Mouse (Mus musculus): ENCODE measurements around the gene Zfp334. TPM values are rescaled to one million over a fixed set of nuclear protein-coding genes. Genes with fewer than 3 reads are reported as not detected.

The Zfp334 gene
- polyA plus RNA-seq, 1 experiment: not detected

- no peak overlapping the region for H3K27ac ChIP-seq (ENCODE audit: insufficient read depth, low read depth, low read length)
- H3K4me1 ChIP-seq (ENCODE audit: control insufficient read depth, insufficient read depth, low read length): peaks cover 13% of the 10 kb centered on the region
- 5% methylated on average over 13 of the region's 13 CpGs for WGBS
- TF ChIP-seq POLR2A (IDR thresholded peaks at IDR 0.05; ENCODE audit: insufficient read depth, low read depth, low read length) (no peak), CTCF (IDR thresholded peaks at IDR 0.05; ENCODE audit: insufficient read depth, low read depth, low read length) (no peak)
- peak overlapping the region; percentile 46 for H3K4me3 ChIP-seq (ENCODE audit: insufficient read depth, low read depth, low read length)
Observed at GRCm38 (mm10) chr2:165367868-165368439, 20.1 kb downstream of the Zfp334 start.

GRCm38 (mm10) chr2:165367047-165367520 is 21.0 kb downstream of the Zfp334 start:
- WGBS: 49% methylated on average over 6 of the region's 8 CpGs
- H3K4me1 ChIP-seq (ENCODE audit: control insufficient read depth, insufficient read depth, low read length): peaks cover 13% of the 10 kb centered on the region
- H3K4me3 ChIP-seq (ENCODE audit: insufficient read depth, low read depth, low read length): no peak overlapping the region
- no peak overlapping the region for H3K27ac ChIP-seq (ENCODE audit: insufficient read depth, low read depth, low read length)
- TF ChIP-seq POLR2A (IDR thresholded peaks at IDR 0.05; ENCODE audit: insufficient read depth, low read depth, low read length) (no peak), CTCF (IDR thresholded peaks at IDR 0.05; ENCODE audit: insufficient read depth, low read depth, low read length) (no peak)

GRCm38 (mm10) chr2:165364334-165365091 is 23.5 kb downstream of the Zfp334 start:
- Histone ChIP-seq H3K27ac (ENCODE audit: insufficient read depth, low read depth, low read length) (no peak overlapping the region), H3K4me1 (ENCODE audit: control insufficient read depth, insufficient read depth, low read length) (peaks cover 13% of the 10 kb centered on the region), H3K4me3 (ENCODE audit: insufficient read depth, low read depth, low read length) (no peak overlapping the region)
- TF ChIP-seq CTCF (IDR thresholded peaks at IDR 0.05; ENCODE audit: insufficient read depth, low read depth, low read length): peak; percentile 97
- TF ChIP-seq POLR2A (IDR thresholded peaks at IDR 0.05; ENCODE audit: insufficient read depth, low read depth, low read length): no peak
- WGBS: 16% methylated on average over 21 of the region's 21 CpGs

DNA sequence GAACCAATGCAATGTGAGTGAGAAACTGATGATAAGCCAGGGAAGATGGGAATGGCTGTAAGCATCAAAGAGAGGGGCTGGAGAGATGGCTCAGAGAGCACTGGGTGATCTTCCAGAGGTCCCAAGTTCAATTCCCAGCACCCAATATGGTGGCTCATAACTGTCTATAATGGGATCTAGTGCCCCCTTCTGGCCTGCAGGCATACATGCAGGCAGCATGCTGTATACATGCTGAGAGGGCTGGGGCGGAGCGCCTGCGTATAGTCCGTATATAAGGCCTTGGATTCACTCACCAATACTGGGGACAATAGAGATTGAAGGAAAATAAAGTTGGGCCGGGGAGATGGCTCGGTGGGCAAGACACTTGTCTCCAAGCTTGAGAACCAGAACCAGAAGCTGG is 24.8 kb downstream of the Zfp334 start:
- Histone ChIP-seq H3K27ac (ENCODE audit: insufficient read depth, low read depth, low read length) (no peak overlapping the region), H3K4me1 (ENCODE audit: control insufficient read depth, insufficient read depth, low read length) (peaks cover 10% of the 10 kb centered on the region), H3K4me3 (ENCODE audit: insufficient read depth, low read depth, low read length) (no peak overlapping the region)
- TF ChIP-seq CTCF (IDR thresholded peaks at IDR 0.05; ENCODE audit: insufficient read depth, low read depth, low read length) (no peak), POLR2A (IDR thresholded peaks at IDR 0.05; ENCODE audit: insufficient read depth, low read depth, low read length) (no peak)
- WGBS: 90% methylated on average over 6 of the region's 6 CpGs

- Histone ChIP-seq H3K27ac (ENCODE audit: insufficient read depth, low read depth, low read length) (no peak overlapping the region), H3K4me3 (ENCODE audit: insufficient read depth, low read depth, low read length) (no peak overlapping the region), H3K4me1 (ENCODE audit: control insufficient read depth, insufficient read depth, low read length) (peaks cover 7% of the 10 kb centered on the region; the same call in 1 of the 2 replicates)
- TF ChIP-seq POLR2A (IDR thresholded peaks at IDR 0.05; ENCODE audit: insufficient read depth, low read depth, low read length) (no peak), CTCF (IDR thresholded peaks at IDR 0.05; ENCODE audit: insufficient read depth, low read depth, low read length) (no peak)
- WGBS: 0% methylated on average over 1 of the region's 1 CpGs
Observed at GRCm38 (mm10) chr2:165360861-165361260, 27.2 kb downstream of the Zfp334 start.

DNA sequence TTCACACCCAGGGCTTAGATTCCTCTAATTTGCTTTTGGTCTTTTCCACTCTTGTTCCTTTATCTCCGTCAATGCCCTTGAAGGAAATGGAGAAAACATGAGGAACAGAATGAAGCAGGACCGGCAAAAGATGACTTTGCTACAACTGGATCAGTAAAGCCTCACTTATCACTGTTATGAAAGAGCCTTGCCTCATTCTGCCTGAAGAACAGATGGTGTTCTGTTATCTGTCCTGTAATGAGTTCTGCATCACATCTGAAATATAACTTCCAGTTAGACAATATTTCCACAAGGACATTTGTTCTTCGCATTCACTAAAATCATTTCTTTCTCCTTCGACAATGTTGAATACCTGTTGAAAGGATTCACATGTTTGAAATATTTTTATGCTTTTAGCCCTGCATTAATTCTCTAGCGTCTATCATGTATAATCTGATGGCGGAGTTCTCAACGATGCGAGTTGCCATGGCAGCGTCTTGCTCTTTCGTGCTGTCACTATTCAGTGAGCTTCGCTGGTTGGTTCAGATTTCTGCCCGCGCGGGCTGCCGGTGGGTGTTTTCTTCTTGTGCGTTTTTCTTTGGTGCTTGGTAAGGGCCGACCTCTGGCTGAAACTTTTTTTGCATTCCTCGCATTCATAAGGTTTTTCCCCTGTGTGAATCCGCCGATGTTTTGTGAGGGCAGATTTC is 36.1 kb downstream of the Zfp334 start:
- WGBS: 90% methylated on average over 20 of the region's 20 CpGs

GRCm38 (mm10) chr2:165349466-165349865 is 38.6 kb downstream of the Zfp334 start:
- 0 out of 2 replicates have a peak, but pooled peaks have one; percentile 25 for TF ChIP-seq CTCF (IDR thresholded peaks at IDR 0.05; ENCODE audit: insufficient read depth, low read depth, low read length)
- TF ChIP-seq POLR2A (IDR thresholded peaks at IDR 0.05; ENCODE audit: insufficient read depth, low read depth, low read length): no peak
- H3K27ac ChIP-seq (ENCODE audit: insufficient read depth, low read depth, low read length): no peak overlapping the region
- H3K4me3 ChIP-seq (ENCODE audit: insufficient read depth, low read depth, low read length): no peak overlapping the region
- 18% methylated on average over 8 of the region's 8 CpGs for WGBS
- H3K4me1 ChIP-seq (ENCODE audit: control insufficient read depth, insufficient read depth, low read length): peaks cover 12% of the 10 kb centered on the region

More for the DNA sequence above, 36.1 kb downstream of the Zfp334 start:
- peaks cover 9% of the 10 kb centered on the region for H3K4me1 ChIP-seq (ENCODE audit: control insufficient read depth, insufficient read depth, low read length)
- no peak overlapping the region for H3K4me3 ChIP-seq (ENCODE audit: insufficient read depth, low read depth, low read length)
- H3K27ac ChIP-seq (ENCODE audit: insufficient read depth, low read depth, low read length): no peak overlapping the region
- TF ChIP-seq POLR2A (IDR thresholded peaks at IDR 0.05; ENCODE audit: insufficient read depth, low read depth, low read length): no peak
- no peak for TF ChIP-seq CTCF (IDR thresholded peaks at IDR 0.05; ENCODE audit: insufficient read depth, low read depth, low read length)

GRCm38 (mm10) chr2:165346180-165346579 is 41.9 kb downstream of the Zfp334 start:
- peaks cover 15% of the 10 kb centered on the region for H3K4me1 ChIP-seq (ENCODE audit: control insufficient read depth, insufficient read depth, low read length)
- TF ChIP-seq CTCF (IDR thresholded peaks at IDR 0.05; ENCODE audit: insufficient read depth, low read depth, low read length): no peak
- TF ChIP-seq POLR2A (IDR thresholded peaks at IDR 0.05; ENCODE audit: insufficient read depth, low read depth, low read length): no peak
- H3K4me3 ChIP-seq (ENCODE audit: insufficient read depth, low read depth, low read length): no peak overlapping the region
- WGBS: 96% methylated on average over 5 of the region's 5 CpGs
- H3K27ac ChIP-seq (ENCODE audit: insufficient read depth, low read depth, low read length): no peak overlapping the region

DNA sequence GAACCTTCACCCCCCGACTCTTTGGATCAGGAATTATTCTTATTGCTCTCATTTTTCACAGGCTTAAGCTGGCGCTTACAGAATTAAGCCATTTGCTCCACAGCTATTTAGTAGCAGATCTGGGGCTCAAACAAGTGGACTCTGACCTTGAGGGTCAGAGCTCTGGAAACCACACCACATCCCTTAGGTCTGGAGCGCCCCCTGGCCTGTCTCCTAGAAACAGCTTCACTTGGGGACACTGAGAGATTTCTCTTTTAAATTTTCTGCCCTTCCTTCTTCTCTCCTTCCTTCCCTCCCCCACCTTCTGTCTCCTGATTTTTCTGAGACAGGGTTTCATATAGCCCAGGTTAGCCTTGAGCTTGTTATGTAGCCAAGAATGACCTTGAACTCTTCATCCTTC is 50.9 kb downstream of the Zfp334 start:
- no peak overlapping the region for H3K27ac ChIP-seq (ENCODE audit: insufficient read depth, low read depth, low read length)
- TF ChIP-seq CTCF (IDR thresholded peaks at IDR 0.05; ENCODE audit: insufficient read depth, low read depth, low read length) (no peak), POLR2A (IDR thresholded peaks at IDR 0.05; ENCODE audit: insufficient read depth, low read depth, low read length) (no peak)

More for the DNA sequence above, 50.9 kb downstream of the Zfp334 start:
- 51% methylated on average over 3 of the region's 3 CpGs for WGBS
- Histone ChIP-seq H3K4me3 (ENCODE audit: insufficient read depth, low read depth, low read length) (no peak overlapping the region), H3K4me1 (ENCODE audit: control insufficient read depth, insufficient read depth, low read length) (peaks cover 31% of the 10 kb centered on the region)

Measured in olfactory bulb, adult 2 months (tissue).